Mouse (Mus musculus) cortical plate, adult 2 months (tissue): ENCODE results near the gene Malsu1.

Experiments
- CTCF ChIP-seq: fragments of 200-500 bp; IDR thresholded peaks from 2 replicates; pipeline ENCODE4 v1.5.1; 2011; ENCODE audit warnings: mild to moderate bottlenecking, control low read depth, low read length; ENCODE audit not compliant: insufficient read depth; ENCODE audit errors: extremely low read depth
- POLR2A ChIP-seq: fragments of 200-500 bp; IDR thresholded peaks from 2 replicates; pipeline ENCODE4 v1.6.1; 2011; ENCODE audit warnings: mild to moderate bottlenecking, low read length, control low read depth; ENCODE audit not compliant: insufficient read depth; ENCODE audit errors: extremely low read depth

DNA sequence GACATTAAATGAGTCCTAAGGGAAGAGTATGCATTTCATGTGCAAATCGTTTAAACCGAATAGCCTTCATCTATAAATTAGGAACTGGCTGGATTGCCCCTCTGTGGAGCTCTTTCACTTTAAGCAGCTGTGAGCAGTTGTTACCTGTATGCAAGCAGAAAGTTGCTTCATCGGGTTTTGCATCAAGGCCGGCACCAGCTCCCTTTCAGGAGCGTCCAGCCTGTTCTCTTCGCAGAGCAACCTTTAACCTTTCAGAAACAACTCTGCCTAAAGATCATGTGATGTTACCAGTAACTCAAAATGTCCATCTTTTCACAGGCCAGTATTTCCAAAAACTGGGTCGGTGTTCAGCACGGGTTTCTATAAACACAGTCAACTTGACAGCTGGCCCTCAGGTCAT is 26.6 kb upstream of the Malsu1 start:
- no peak for TF ChIP-seq POLR2A
- TF ChIP-seq CTCF, result no peak
